Mouse (Mus musculus): ENCODE results near the gene Cwc27.

DNA sequence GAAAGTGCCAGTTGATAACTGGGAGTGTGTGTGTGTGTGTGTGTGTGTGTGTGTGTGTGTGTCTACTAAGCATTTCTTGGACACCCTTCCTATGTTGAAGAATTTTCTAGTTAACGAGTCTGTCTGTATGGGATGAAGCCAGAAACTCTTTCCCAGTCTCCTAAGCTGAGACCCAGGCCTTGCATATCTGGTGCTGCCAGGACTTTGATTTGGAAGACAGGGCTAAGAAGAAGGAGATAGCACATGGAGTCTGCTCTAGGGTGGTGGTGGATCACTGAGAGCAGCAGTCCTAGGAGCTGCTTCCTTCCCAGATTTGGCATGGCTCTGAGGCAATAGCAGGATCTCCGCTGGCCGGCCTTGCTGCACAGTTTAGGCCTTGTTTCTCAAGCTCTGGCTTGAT is 215.2 kb downstream of the Cwc27 start:
- TF ChIP-seq CTCF (IDR thresholded peaks at IDR 0.05; ENCODE audit: control insufficient read depth, insufficient read depth, insufficient read length): no peak
- TF ChIP-seq USF1 (IDR thresholded peaks at IDR 0.05; ENCODE audit: low read depth): no peak
- no peak for TF ChIP-seq MAX (IDR thresholded peaks at IDR 0.05)
- no peak for TF ChIP-seq FOSL1 (IDR thresholded peaks at IDR 0.05; ENCODE audit: insufficient read depth, low read length, poor library complexity, severe bottlenecking)
- TF ChIP-seq MYOG (IDR thresholded peaks at IDR 0.05; ENCODE audit: control insufficient read depth, extremely low read depth, insufficient read length): no peak
- TF ChIP-seq MYOD1 (IDR thresholded peaks at IDR 0.05; ENCODE audit: control insufficient read depth, insufficient read length, low read depth): no peak
- TF ChIP-seq CEBPB (IDR thresholded peaks at IDR 0.05; ENCODE audit: low read depth): no peak

Data from C2C12 (cell line).